Mouse (Mus musculus) cerebellum, adult 9-10 months (tissue): ENCODE measurements around the gene Slc1a3.

Source experiments
- DNase-seq: peaks from one replicate; pipeline ENCODE4 v3.0.0; 2022

Gene Slc1a3

GRCm38 (mm10) chr15:8601312-8602146 lies 109.0 kb downstream of the Slc1a3 start:
- DNase-seq, result no peak

- DNase-seq, result no peak
These were observed 114.1 kb downstream of the Slc1a3 start for GRCm38 (mm10) chr15:8596375-8596900.

- no peak for DNase-seq
These were observed 115.3 kb downstream of the Slc1a3 start for GRCm38 (mm10) chr15:8595226-8595625.

GRCm38 (mm10) chr15:8589503-8590116 lies 121.0 kb downstream of the Slc1a3 start:
- peak; percentile 83 for DNase-seq

GRCm38 (mm10) chr15:8588065-8588464 lies 122.5 kb downstream of the Slc1a3 start:
- DNase-seq, result no peak

- no peak for DNase-seq
These were observed 123.7 kb downstream of the Slc1a3 start for GRCm38 (mm10) chr15:8586822-8587281.
